Mouse (Mus musculus) cerebral cortex, adult 2 months (tissue): ENCODE measurements around the gene Nr5a1.

Experiments
- WGBS: fragments of 180-500 bp; shearing (Covaris S2); methylation state at CpG from one replicate; pipeline ENCODE4 v1.1.7; 2018; 5-methylcytosine and 5-hydroxymethylcytosine counted together

Gene Nr5a1

DNA sequence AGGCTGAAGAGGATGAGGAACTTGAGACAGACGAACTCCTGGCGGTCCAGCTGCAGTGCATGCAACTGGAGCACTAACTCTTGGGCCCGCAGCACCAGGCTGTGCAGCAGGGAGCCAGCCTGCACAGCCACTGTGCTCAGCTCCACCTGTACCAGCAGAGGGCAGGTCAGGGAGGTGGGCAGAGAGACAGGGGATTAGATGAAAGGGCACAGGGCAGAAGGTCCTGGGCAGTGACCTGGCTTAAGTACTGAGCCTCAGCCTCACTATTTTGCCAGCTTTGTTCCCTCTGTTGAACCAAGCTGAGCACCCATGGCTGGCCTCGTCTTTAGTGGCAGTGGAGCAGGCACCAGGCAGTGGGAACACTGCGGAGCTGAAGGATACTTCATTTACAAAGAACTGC is 14.2 kb downstream of the Nr5a1 start:
- WGBS: 78% methylated on average over 5 of the region's 5 CpGs

DNA sequence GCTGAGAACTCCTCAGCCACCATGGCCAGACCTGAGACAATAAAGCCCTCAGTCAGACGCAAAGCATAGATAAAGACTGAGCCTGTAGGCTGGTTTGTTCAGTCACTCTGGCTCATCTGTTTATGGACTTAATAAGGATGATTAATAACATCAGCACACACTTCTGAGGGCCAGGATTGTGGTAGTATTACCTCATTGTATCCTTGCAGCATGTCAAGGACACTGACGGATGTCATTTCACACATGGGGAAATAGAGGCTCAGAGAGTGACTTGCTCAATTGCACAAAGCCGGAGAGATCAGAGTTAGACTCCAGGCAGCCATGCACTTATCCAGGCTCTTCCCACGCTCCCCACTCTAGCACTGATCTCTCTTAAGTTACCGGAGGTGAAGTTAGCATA is 15.7 kb downstream of the Nr5a1 start:
- WGBS: 92% methylated on average over 5 of the region's 5 CpGs

DNA sequence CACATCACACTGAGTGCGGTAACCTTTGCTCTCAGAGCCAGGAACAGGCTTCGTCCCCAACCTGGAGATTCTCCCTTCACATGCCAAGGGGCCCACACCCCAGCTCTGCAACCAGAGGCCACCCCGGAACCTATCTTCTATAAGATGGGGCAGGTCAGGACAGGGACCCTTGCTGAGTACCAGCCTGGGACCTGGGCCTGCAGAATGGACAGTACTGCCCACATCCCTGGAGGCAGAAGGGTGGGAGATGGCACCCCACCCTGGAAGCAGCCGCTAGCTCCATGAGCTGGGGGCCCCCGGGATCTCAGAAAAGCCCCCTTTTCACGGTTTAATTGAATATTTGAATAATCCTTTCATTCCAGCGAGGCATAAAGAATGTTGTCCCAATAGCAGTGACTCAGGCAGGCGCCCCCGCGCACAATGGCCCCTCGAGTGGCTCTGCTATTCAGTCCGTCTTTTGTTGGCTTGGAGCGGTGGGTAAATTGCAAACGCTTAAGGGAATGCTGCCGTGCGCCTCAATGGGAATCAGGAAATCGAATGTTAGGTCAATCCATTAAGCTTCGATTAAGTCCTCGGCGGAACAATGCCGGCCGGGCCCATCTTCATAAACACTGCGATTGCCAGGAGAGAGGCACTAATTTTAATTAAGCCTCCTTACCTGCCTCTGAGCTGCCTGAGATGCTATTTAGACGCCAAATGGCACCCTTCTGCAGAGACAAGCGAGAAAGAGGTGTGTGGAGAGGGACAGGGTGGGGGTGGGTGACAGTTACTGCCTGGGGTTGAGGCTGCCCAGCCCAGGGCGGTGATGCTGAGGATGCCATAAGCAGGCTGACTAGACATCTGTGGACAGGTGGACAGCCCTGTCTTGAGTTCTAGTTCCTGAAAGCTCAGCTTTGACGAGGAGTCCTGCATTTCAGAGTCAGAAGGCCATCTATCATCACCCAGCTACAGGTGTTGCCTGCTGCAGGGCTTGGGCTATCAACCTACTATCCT is 16.9 kb downstream of the Nr5a1 start:
- 50% methylated on average over 27 of the region's 27 CpGs for WGBS

DNA sequence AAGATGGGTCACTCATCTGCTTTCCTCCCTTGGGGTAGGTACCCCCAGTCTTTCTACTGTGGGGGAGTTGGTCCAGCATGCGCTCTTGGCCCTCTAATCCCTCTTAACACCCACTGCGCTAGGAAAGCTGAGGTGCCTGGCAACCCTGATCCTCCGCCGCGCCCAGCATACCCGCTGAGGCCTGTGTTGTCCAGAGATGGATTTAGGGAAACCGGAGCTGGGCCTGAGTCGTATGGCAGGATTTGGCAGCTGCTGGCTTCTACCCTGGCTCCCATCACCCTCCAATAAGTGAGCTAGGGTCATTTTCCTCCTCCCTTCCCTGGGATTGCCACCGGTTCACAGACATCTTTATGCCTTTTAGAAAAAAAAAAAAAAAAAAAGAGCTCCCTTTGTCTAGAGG is 18.6 kb downstream of the Nr5a1 start:
- WGBS: 84% methylated on average over 9 of the region's 9 CpGs

DNA sequence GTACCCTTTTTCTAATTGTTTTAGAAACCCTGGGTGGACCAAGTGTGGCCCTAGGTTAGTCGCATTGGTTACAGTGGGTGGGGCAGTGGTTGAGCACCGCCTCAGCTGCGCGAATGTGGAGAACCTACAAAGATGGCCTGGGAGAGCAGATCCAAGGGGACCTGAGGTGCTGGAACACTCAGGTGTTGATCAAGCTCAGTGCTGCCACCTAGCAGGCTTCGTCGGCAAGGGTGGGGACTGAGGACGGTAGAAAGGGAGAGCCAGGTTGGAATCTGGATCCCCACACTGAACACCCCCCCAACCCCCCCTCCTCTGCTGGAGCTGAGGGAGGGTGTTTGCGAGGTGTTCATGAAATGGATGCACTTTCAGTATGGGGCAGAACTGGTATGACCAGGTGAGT is 22.8 kb downstream of the Nr5a1 start:
- 37% methylated on average over 8 of the region's 8 CpGs for WGBS

DNA sequence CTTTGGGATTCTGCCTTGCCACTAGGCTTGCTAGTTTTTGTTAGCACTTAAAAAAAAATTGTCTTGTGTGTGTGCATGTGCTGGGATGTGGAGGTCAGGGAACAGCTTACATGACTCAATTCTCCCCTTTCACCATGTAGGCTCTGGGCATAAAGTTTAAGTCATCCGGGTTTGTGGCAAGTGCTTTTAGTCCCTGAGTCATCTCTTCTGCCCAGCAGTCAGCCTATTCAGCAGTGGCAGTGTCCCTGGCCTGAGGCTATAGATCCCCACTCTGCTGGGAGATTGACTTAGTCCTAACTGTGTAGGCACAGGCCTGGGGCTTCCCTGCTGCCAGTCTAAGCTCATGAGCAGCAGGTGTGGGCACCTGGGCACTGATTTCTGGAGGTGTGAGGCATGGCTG is 24.5 kb downstream of the Nr5a1 start:
- 78% methylated on average over 1 of the region's 1 CpGs for WGBS

DNA sequence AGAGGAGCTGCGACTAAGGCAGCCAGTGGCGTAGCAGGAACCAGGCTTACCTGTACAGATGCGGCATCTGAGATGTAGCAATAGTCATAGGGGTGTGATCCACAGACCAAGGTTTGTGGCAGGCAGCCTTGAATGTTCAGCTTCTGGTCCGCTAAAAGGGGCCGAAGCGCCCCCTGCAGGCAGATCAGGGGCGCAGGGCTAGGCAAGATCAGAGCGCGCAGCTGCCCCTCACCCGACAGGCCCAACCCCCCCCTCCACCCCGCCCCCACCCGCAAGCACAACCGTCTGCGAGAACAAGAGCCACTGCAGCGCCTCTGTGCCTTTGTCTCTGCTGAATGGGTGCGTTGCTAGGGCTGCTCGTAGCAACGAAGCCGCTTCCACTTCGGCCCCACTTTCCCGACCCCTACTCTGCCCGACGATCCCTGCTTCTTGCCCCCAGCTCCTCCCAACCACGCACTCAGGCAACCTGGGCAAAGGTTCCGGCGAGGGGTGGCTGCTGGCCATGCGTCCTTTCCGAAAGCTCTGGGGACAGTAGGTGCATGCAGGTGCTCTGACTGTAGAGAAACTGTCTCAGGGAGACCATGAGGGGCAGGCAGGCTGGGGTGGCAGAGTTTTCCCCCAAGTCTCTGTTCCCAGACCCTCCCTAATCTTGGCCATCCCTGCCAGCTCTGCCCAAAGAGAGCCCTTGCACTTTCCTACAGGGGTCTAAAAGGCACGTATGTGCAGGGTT is 25.4 kb downstream of the Nr5a1 start:
- 9% methylated on average over 29 of the region's 29 CpGs for WGBS

DNA sequence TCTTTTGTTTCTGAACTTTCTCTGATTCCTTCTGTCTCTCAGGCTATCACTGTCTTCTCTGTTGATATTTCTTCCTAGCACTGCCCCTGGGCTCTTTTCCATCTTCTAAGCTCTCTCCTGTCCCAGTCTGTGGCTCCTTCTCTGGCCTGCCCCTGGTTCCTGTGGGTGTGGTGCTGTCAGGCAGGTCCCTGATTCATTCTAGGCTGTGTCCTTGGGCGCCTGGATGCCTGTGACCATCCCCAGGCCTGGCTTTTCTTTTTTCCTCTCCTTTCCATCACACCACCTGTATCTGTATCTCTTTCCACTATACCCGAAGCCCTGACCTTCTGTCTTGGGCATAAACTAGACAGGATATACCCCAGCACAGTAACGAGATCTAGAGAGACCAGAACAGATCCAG is 28.6 kb downstream of the Nr5a1 start:
- 86% methylated on average over 3 of the region's 3 CpGs for WGBS

DNA sequence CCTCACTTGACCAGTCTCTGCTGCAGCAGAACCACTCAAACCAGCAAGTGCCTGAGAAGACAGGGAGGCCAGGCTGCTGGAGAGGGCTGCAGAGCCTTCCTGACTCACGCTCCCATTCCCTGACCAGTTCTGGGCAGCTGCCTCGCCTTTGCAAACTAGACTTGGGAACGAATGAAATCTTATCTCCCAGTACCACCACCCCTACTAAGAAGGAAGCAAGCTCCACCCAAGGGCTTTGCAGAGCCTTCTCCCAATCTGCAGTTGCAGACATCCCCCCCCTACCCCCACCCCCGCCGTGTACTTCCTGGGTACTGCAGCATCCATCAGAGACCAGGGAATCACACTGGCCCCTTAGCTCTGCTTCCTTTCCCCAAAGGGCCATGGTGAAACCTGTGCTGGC is 31.3 kb downstream of the Nr5a1 start:
- WGBS: 79% methylated on average over 5 of the region's 5 CpGs

DNA sequence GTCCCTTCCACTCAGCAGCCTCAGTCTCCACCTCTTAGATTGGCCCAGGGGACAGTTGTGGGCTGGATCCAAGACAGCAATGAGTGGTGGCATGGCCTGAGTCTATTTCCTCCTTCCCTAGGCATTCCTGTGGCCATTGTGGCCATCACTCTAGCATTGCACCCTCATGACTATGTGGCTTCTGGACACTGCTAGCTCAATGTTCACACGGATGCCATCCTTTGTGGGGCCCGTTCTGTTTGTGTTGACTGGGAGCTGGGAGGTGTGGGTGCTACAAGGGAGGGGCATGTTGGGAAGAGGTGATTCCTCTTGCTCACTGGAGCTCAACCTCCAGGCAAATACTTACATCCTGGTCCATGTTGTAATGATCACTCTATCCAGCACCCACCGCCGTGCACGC is 32.1 kb downstream of the Nr5a1 start:
- 95% methylated on average over 5 of the region's 5 CpGs for WGBS

DNA sequence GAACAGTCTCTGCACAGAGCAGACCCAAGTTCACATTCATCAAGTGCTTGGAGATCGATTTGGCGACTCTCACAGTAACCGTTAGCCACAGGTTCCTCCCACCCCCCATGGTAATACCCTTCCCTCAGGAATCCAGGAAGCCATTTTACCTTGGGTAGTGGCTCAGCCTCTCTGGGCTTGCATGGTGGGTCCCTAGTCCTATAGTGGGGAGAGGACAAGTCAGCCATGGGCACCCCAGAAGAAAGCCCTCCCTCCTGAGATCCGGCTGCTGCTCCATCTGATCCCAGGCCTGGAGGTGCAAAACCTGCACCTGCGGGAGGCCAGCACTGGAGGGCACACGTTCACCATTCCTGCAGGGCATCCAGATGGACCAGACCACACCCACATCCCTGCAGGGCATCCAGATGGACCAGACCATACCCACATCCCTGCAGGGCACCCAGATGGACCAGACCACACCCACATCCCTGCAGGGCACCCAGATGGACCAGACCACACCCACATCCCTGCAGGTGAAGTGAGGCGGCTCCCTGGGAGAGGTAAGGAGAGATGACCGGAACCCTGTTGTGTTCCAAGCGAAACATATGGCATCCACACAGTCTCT is 38.9 kb downstream of the Nr5a1 start:
- WGBS: 67% methylated on average over 9 of the region's 9 CpGs

DNA sequence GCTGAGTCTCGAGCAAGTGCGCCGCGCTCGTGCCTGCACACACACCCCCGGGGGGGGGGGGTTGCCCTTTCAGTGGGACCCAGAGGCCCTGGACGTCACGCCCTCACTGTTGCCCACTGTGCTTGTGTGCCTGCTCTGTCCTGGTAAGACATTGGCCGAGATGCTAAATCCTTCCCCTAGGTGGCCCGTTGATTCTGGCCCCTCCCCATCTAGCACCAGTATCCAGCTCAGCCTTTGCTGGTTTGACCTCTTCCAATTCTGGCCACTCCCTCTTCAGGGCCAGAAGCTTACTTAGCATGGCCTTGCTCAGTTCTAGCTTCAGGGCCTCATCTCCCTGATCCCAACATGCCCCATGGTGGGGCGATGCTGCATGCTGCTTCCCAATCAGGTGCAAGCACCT is 41.8 kb downstream of the Nr5a1 start:
- WGBS: 72% methylated on average over 11 of the region's 11 CpGs

DNA sequence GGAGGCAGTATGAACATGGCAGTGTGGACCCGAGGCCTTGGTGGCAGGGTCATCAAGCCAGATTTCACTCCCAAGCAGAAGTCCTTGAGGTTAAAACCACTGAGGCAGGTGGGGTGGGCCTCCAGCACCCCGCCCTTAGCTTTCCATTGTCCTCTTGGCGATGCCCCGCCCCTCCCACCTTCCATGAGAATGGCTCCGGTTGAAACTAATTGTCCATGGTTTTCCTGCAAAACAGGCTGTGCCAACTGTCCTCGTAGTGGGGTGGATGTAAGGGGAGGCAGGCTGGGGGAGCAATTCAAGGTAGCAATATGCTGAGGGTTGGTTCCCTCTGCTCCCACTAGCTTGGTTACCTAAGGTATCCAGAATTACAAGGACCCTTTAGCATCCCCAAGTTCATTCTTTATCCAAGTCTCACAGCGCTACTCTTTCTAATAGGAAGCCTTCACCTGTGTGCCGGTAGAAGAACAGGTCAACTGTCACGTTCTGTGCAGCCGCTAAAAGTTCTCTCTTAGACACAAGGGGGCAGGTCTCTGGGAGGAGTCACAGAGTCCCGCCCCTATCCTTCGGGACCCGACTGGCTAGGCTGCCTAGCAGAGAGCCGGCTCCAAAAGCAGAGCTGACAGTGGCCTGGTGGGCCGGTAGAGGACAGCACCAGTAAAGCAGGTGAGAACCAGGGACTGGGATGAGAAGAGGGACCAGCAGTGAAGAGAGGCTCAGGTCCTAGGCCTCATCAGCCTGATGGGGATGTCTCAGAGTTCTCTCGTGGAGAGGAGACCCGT is 45.4 kb downstream of the Nr5a1 start:
- WGBS: 39% methylated on average over 17 of the region's 17 CpGs

DNA sequence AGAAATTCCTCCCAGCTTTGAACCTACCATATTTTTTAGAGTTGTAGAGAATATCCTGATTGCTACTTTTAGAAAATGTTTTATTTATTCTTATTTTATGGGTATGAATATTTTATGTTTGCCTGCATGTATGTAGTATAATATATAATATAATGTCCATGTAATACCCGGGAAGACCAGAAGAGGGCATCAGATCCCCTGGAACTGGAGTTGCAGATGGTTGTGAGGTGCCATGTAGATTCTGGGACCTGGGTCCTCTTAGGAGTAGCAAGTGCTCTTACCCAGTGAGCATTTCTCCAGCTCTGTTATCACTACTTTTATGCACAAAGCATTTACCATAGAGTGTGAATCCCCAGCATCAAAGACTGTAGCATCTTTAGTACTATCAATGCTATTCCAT is 52.9 kb downstream of the Nr5a1 start:
- WGBS: 6% methylated on average over 1 of the region's 1 CpGs

DNA sequence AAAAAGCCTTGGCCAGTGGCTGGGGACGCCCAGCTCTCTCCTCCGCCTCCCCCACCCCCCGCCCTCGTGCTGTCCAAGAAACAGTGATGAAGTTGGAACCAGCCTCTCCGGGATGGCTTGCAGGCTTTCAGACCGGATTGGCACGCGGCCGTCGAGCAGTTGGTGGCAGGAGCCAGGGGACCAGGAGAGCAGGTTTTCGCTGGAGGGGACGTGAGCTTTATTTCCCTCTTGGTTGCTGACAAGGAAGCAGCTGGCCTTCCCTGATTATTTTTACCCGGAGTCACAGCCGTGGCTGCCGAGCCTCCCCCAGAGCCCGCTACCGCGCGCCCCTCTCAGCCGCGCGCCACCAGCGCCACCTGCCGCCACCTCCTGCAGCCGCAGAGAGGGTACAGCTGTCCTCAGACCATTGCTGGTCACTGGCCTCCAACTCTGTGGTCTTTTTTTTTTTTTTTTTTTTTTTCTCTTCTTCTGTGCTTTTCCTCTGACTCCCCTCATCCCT is 56.0 kb downstream of the Nr5a1 start:
- under 1% methylated on average over 25 of the region's 25 CpGs for WGBS

DNA sequence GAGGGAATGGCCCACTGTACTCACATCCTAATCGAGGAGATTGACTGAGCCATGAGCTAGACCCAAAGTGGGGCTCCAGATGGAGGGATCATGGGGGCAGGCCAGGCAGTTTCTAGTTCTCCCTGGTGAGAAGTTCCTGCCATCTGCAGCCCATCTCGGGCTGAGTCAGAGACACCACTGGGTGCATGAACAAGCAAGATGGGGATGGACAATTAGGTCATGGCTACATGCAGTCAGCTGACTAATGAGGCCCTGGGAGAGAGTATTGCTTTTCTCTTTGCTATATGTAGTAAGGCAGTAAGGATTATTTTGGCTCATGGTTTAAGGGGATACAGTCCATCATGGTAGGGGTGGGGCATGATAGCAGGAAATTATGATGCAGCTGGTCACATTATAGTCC is 60.6 kb downstream of the Nr5a1 start:
- 80% methylated on average over 2 of the region's 2 CpGs for WGBS

DNA sequence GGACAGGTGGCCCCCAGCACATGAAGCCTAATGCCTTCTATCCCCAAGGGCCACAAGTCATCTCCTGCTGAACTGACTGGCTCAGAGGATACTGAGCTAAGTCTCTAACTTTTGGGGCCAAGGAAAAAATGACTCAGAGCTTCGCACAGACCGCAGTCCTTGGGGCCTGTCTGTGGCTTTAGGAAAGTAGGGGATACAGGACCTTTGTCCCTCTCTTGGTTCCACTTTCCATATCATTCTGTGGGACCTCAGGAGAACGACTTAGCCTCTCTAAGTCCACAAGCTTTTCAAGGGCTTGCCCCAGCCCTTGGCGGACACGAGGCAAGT is 61.1 kb downstream of the Nr5a1 start:
- 95% methylated on average over 5 of the region's 5 CpGs for WGBS

DNA sequence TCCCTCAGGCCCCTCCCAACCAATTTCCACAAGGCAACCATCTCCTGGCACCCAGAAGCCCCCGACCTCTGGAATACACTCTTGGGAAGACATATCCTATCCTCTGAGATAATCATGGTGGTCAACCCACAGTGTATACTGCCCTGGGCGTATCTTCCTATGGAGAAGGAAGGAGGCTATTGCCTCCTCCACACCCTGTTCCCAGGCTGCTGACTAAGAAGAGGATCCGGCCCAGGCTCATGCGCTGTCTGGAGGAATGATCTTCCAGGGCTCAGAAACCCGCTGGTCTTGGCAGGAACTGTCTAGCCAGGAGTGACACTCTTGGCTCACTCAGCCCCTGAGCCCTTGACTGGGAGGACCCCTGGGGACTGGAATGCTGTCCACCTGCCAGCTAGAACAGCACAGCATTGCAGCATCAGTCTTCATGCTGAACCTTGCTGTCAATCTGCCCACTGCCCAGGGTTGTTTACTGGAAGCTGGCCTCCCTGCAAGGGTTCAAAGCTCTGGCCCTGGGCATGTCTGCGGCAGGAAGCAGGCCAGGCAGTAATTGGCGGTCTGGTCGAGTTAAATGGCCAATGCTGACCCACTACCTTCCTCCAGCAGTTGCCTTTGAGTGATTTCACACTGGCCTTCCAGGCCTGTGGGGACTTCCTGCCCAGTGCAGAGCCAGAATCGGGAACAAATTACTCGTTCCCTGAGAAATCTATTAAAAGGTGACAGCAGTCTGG is 61.6 kb downstream of the Nr5a1 start:
- 53% methylated on average over 10 of the region's 10 CpGs for WGBS

DNA sequence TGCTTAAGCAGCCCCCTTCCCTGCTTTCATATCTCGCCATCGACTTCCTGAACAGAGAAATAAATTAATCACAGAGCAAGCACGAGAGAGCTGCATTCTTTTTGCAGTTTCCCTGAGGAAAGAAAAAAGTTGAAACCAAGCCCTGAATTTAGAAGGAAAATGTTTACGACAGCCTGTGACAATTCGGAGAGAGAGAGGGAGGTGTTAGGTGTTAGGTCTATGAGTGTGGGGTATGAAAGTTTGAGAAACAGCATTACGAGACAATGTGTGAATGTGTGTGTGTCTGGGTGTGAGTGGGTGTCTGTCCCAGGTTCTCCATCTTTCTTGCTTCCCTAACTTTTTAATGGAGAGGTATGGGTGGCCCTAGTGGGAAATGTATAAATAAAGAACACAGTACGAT is 62.2 kb downstream of the Nr5a1 start:
- WGBS: 46% methylated on average over 7 of the region's 7 CpGs

DNA sequence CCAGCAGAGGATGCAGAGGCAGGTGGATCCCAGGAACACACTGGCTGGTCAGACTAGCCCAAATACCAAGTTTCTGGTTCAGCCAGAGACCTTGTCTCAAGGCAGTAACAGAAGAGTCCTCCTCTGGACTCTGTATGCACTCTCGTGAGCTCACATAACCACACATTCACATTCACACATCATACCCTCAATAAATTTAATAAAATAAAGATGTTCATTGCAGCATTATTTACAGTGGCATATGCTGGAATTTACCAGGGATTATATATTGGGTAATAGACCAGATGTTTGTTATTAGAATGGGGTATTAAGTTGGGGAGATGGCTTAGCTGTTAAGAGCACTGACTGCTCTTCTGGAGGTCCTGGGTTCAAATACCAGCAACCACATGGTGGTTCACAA is 64.0 kb downstream of the Nr5a1 start:
- 94% methylated on average over 1 of the region's 1 CpGs for WGBS

DNA sequence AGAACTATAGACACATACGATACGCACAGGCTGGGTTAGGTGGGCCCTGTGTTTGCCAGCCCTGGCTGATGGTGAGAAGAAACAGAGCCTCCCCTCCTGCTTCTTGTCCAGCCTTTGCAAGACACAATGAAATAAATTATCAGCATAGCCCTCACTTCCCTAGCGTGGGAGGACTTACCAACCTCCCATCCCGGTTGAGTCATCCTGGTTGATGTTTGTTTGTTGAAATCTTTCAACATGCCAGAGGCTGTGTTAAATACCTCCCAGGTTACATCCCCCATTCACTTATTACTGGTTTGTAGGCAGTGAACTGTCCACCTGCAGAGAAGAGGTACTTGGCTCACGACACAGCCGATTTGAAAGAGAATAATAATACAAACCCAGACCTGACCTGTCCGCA is 66.7 kb downstream of the Nr5a1 start:
- WGBS: 76% methylated on average over 7 of the region's 7 CpGs
